Mouse (Mus musculus) ES-E14 (cell line): Measurements from ENCODE around the gene Cpped1. TPM values are rescaled to one million over a fixed set of nuclear protein-coding genes. Genes with fewer than 3 reads are reported as not detected.

Experiments used
- DNase-seq: peaks from one replicate; pipeline ENCODE4 v3.0.0-alpha.2; 2013; ENCODE audit warnings: low read depth, low spot score
- H3K27ac ChIP-seq: 2 replicates; pipeline ENCODE4 v1.5.1; 2012; ENCODE audit warnings: low read depth, mild to moderate bottlenecking, low read length, moderate library complexity, mixed read lengths; ENCODE audit not compliant: poor library complexity, insufficient read depth, severe bottlenecking
- H3K36me3 ChIP-seq: 2 replicates; pipeline ENCODE4 v1.6.1; 2012; ENCODE audit warnings: mild to moderate bottlenecking, low read length, moderate library complexity, mixed read lengths; ENCODE audit not compliant: control insufficient read depth, poor library complexity, insufficient read depth, severe bottlenecking
- H3K4me1 ChIP-seq, 2 experiments: fragments of 150-350 bp in 1 of 2; sonication (generic) in 1 of 2; 2 replicates each; pipeline ENCODE4 v1.6.1; 2012; ENCODE audit warnings: low read length in 2 of 2, mild to moderate bottlenecking in 1 of 2, mixed read lengths in 1 of 2; ENCODE audit not compliant: control insufficient read depth in 2 of 2, insufficient read depth in 2 of 2, poor library complexity in 1 of 2
- H3K4me3 ChIP-seq, 2 experiments: fragments of 150-350 bp in 1 of 2; sonication (generic) in 1 of 2; 2 replicates each; pipeline ENCODE4 v1.5.1; 2012; ENCODE audit warnings: low read length in 2 of 2, low read depth in 1 of 2, mild to moderate bottlenecking in 1 of 2, mixed read lengths in 1 of 2; ENCODE audit not compliant: insufficient read depth in 1 of 2, poor library complexity in 1 of 2, severe bottlenecking in 1 of 2
- H3K9ac ChIP-seq: 2 replicates; pipeline ENCODE4 v1.6.1; 2012; ENCODE audit warnings: low read depth, mild to moderate bottlenecking, low read length, mixed read lengths; ENCODE audit not compliant: poor library complexity, insufficient read depth, severe bottlenecking
- H3K9me3 ChIP-seq: fragments of 150-350 bp; sonication (generic); 2 replicates; pipeline ENCODE4 v1.6.1; 2012; ENCODE audit warnings: low read depth, mild to moderate bottlenecking, low read length; ENCODE audit not compliant: control insufficient read depth, insufficient read depth
- CHD2 ChIP-seq: IDR thresholded peaks from 2 replicates; pipeline ENCODE4 v1.6.1; 2014; ENCODE audit warnings: mild to moderate bottlenecking, low read depth, low read length, inconsistent platforms
- HCFC1 ChIP-seq: IDR thresholded peaks from 2 replicates; pipeline ENCODE4 v1.6.1; 2012; ENCODE audit warnings: low read length, inconsistent platforms, borderline replicate concordance; ENCODE audit not compliant: insufficient read depth
- MAFK ChIP-seq: IDR thresholded peaks from 2 replicates; pipeline ENCODE4 v1.6.1; 2014; ENCODE audit warnings: mild to moderate bottlenecking, low read depth, low read length, inconsistent platforms; ENCODE audit not compliant: insufficient read depth
- ZC3H11A ChIP-seq: IDR thresholded peaks from 2 replicates; pipeline ENCODE4 v1.6.1; 2012; ENCODE audit warnings: low read depth, mild to moderate bottlenecking, inconsistent platforms, low read length, borderline replicate concordance
- ZNF384 ChIP-seq: IDR thresholded peaks from 2 replicates; pipeline ENCODE4 v1.6.1; 2012; ENCODE audit warnings: low read depth, low read length, inconsistent platforms
- in situ Hi-C, 2 experiments: fragments of 600-800 bp; cut with MboI; formaldehyde crosslinking; loops; one replicate each; pipeline ENCODE4 v1.15.1; 2025; ENCODE audit warnings: low sequenced_read_pairs in 2 of 2, inconsistent platforms in 1 of 2; ENCODE audit not compliant: unreplicated experiment in 2 of 2
- total RNA-seq: library from RNA; depleted of rRNA; stranded (reverse); fragments of 300-350 nt; gene quantifications from 2 replicates; pipeline ENCODE4 v1.2.3, GENCODE M21; 2012

Gene Cpped1
- total RNA-seq, 1 experiment: 10.8 TPM

DNA sequence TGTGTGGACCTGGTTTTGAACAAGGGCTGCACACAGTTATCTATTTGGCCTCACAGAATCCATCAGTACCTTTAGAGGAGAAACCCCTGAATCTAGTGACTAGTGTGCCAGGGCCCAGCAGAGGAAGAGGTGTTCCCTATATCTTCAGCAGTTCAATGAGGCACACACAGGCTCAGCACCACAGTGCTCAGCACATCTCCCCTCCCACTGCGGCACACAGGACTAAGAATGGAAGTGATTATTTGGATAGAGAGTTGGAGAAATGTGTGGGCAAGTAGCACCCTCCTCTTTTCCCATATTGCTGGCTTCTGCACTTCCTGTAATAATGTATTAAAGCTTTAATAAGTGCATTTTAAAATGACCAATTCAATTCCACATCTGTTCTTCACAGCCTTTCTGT is 80.4 kb downstream of the Cpped1 start:
- no peaks in the 10 kb centered on the region for H3K4me1 ChIP-seq
- no peaks in the 10 kb centered on the region for H3K9me3 ChIP-seq
- no peak overlapping the region for H3K27ac ChIP-seq
- in situ Hi-C loops: no loop called here
- H3K4me3 ChIP-seq: no peak overlapping the region
- H3K36me3 ChIP-seq: no peaks in the 10 kb centered on the region
- no peak overlapping the region for H3K9ac ChIP-seq
- no peak for DNase-seq
- TF ChIP-seq CHD2 (no peak), ZC3H11A (no peak), MAFK (no peak), HCFC1 (no peak), ZNF384 (no peak)

GRCm38 (mm10) chr16:11824833-11825232 is 84.4 kb downstream of the Cpped1 start:
- Histone ChIP-seq H3K36me3 (no peaks in the 10 kb centered on the region), H3K4me1 (no peaks in the 10 kb centered on the region), H3K27ac (no peak overlapping the region), H3K4me3 (no peak overlapping the region), H3K9ac (no peak overlapping the region), H3K9me3 (no peaks in the 10 kb centered on the region)
- no peak for TF ChIP-seq ZNF384
- in situ Hi-C loops: no loop called here
- no peak for DNase-seq

DNA sequence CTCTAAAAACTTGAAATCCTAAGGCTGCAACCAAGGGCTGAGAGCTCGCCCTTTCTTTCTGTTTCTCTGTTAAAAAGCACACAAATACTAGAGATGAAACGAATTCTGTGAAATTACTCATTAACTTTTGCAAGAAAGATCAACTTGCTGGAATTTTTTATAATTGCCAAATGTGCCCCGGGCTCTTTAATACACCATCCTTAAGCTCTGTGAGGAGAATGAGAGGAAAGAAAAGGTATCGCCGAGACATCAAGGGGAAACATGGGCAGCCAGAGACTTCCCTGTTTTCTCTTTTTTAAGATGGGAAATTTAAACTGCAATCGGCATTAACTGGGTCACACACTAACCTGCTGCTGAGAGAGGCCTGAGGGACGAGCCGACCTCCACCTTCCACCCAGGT is 84.9 kb downstream of the Cpped1 start:
- Histone ChIP-seq H3K4me1 (no peaks in the 10 kb centered on the region), H3K36me3 (no peaks in the 10 kb centered on the region), H3K27ac (no peak overlapping the region), H3K9me3 (no peaks in the 10 kb centered on the region), H3K9ac (no peak overlapping the region), H3K4me3 (no peak overlapping the region)
- in situ Hi-C loops: no loop called here
- TF ChIP-seq MAFK: no peak
- DNase-seq: no peak

DNA sequence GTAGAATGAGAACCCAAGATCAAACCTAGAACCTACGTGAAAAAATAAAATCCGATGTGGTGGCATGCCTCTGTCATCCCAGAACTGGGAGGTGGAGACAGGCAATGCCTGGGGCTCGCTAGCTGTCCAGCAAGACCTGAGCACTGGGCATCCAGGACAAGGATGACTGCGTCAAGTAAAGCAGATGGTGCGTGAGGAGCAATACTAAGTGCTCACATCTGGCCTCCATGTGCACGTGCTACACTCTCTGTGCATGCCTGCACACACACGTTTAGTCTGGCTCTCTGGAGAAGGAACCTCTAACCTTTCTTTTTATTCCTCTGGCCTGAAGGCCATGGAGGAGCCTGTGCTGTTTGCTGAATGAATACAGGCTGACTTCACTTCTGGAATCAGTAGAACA is 88.5 kb downstream of the Cpped1 start:
- Histone ChIP-seq H3K4me3 (no peak overlapping the region), H3K9ac (no peak overlapping the region), H3K9me3 (no peaks in the 10 kb centered on the region), H3K4me1 (no peaks in the 10 kb centered on the region), H3K27ac (no peak overlapping the region), H3K36me3 (no peaks in the 10 kb centered on the region)
- TF ChIP-seq ZNF384 (no peak), ZC3H11A (no peak), MAFK (no peak), CHD2 (no peak), HCFC1 (no peak)
- in situ Hi-C loops: no loop called here
- DNase-seq: no peak

- H3K36me3 ChIP-seq: no peaks in the 10 kb centered on the region
- TF ChIP-seq HCFC1: no peak
- TF ChIP-seq MAFK: no peak
- TF ChIP-seq ZNF384: no peak
- no peak for TF ChIP-seq CHD2
- TF ChIP-seq ZC3H11A: no peak
- in situ Hi-C loops: no loop called here
Observed at GRCm38 (mm10) chr16:11814935-11815650, 94.2 kb downstream of the Cpped1 start.

More at GRCm38 (mm10) chr16:11814935-11815650, 94.2 kb downstream of the Cpped1 start:
- no peak for DNase-seq
- H3K9me3 ChIP-seq: no peaks in the 10 kb centered on the region
- no peak overlapping the region for H3K4me3 ChIP-seq
- no peak overlapping the region for H3K27ac ChIP-seq
- H3K9ac ChIP-seq: no peak overlapping the region
- H3K4me1 ChIP-seq: no peaks in the 10 kb centered on the region
